Mouse (Mus musculus): ENCODE data around the gene Glrb. TPM values are rescaled to one million over a fixed set of nuclear protein-coding genes. Genes with fewer than 3 reads are reported as not detected.

The Glrb gene
- total RNA-seq (2018; cell fraction: chromatin; rRNA removed) = under 1 TPM in 1 of 26 experiments, not detected in 25; 0.76 TPM
- total RNA-seq (2018; cell fraction: cytosol; rRNA removed) = not detected
- not detected for total RNA-seq (2018; cell fraction: nucleus; rRNA removed)
- polyA plus RNA-seq (2018) = not detected in 3 replicates

GRCm38 (mm10) chr3:80913111-80913778, at the start of gene Glrb:
Glrb (minus strand) TSS chr3:80913660.
- Histone ChIP-seq H3K36me3 (ENCODE audit: inconsistent target) (no peaks in the 10 kb centered on the region), H3K79me2 (ENCODE audit: inconsistent target) (no peaks in the 10 kb centered on the region), H3K27ac (no peak within 1 kb of the TSS), H3K4me3 (ENCODE audit: inconsistent target) (no peak within 1 kb of the TSS)
- 3% methylated on average over 61 of the region's 76 CpGs for WGBS (ENCODE audit: missing documents)

GRCm38 (mm10) chr3:80959965-80960364, 46.5 kb upstream of the Glrb start:
- Histone ChIP-seq H3K27ac (no peak overlapping the region), H3K4me3 (ENCODE audit: inconsistent target) (no peak overlapping the region), H3K79me2 (ENCODE audit: inconsistent target) (no peaks in the 10 kb centered on the region), H3K36me3 (ENCODE audit: inconsistent target) (no peaks in the 10 kb centered on the region)

DNA sequence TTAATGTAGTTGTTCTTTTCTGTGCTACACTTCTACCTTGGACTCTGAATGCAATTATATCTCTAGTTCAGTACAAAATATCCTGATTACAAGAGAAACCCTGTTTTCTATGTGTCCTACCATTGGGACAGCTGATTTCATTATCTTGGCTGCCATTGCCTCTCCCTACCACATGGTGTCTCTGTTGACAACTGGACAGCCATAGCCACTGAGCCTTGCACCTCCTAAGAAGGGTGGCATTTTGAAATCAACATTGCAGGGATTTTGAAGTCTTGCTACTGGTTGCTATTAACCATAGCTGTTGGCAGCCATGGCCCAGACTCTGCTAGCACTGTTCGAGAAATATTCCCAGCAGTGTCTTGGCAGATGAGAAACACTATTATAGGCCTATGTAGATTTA, 45.1 kb upstream of the Glrb start:
- H3K79me2 ChIP-seq (ENCODE audit: inconsistent target) = no peaks in the 10 kb centered on the region
- no peak overlapping the region for H3K27ac ChIP-seq
- no peaks in the 10 kb centered on the region for H3K36me3 ChIP-seq (ENCODE audit: inconsistent target)
- WGBS (ENCODE audit: missing documents) = 67% methylated on average over 1 of the region's 1 CpGs
- no peak overlapping the region for H3K4me3 ChIP-seq (ENCODE audit: inconsistent target)

DNA sequence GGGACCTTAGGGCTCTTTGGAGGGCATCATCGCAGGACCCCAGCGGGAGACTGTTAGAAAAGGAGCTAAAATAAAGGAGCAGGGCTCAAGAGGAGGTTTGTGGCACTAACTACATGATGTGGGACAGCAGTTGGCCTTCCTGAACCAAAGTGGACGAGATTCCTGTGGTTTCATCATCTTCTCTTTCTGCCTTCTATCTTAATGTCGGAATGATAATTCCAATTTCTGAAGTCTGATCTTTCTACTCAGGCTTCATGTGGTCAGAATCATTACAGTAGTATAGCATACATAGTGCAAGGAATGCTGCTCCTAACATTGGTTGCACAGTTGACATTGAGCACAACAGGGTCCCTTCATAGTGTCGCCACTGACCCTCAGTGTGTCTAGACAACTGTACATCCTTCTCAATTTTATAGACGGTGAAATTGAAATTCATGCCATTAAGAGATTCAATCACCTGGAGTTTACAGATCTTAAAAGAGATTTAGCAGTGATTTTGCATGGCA, 372 bp upstream of the Glrb start:
- Histone ChIP-seq H3K79me2 (ENCODE audit: inconsistent target) (no peaks in the 10 kb centered on the region), H3K4me3 (ENCODE audit: inconsistent target) (no peak overlapping the region), H3K36me3 (ENCODE audit: inconsistent target) (no peaks in the 10 kb centered on the region), H3K27ac (no peak overlapping the region)
- WGBS (ENCODE audit: missing documents) = 28% methylated on average over 6 of the region's 6 CpGs

GRCm38 (mm10) chr3:80894745-80895480, 18.5 kb downstream of the Glrb start:
- WGBS (ENCODE audit: missing documents) = 78% methylated on average over 3 of the region's 5 CpGs
- Histone ChIP-seq H3K27ac (no peak overlapping the region), H3K36me3 (ENCODE audit: inconsistent target) (no peaks in the 10 kb centered on the region), H3K79me2 (ENCODE audit: inconsistent target) (no peaks in the 10 kb centered on the region), H3K4me3 (ENCODE audit: inconsistent target) (no peak overlapping the region)

DNA sequence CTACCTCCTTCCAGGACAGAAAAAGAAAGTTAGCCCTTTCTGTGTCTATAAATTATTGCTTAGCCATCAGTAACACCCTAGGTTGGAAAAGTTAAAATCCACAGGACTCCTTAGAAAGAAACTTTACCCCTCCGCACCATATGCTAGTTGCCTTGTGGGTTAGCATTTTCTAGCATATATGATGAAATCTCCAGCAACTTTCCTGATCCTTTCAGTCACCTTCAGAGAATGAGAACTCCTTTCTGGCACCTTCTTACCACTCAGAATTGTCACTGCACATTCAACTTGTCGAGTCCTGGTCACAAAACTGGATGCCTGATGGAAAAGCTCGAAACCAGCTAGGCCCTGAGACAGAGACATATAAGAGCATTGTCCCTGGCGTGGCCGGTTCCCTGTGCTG, 19.1 kb downstream of the Glrb start:
- Histone ChIP-seq H3K27ac (no peak overlapping the region), H3K36me3 (ENCODE audit: inconsistent target) (no peaks in the 10 kb centered on the region), H3K79me2 (ENCODE audit: inconsistent target) (no peaks in the 10 kb centered on the region), H3K4me3 (ENCODE audit: inconsistent target) (no peak overlapping the region)
- WGBS (ENCODE audit: missing documents) = 83% methylated on average over 5 of the region's 5 CpGs

DNA sequence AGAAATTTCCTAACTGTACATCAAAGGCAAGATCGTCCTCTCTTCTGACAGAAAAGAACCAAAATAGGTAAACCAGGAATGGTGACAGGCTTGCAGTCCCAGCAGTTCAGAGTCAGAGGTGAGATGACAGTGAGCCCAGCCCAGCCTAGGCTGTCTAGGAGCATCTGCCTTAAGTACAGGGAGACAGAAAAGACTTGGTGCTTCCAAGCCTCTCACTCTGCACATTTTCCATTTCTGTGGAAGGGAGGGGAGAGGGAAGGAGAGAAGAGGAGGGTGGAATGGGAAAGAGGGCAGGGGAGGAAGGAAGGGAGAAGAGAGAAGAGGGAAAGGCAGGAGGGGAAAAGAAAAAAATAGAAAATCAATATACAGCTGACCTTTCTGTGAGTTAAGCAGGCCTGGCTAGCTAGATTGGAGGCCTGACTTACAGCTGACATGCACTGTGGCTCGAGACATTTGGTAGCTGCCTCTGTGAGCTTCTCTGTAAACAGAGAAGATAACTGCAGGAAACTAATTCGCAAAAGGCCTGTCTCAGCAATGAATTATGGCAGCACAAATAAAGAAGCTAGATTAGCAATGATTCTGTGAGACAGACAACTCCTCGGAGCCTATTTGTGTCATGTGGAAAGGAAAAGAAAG, 20.3 kb downstream of the Glrb start:
- WGBS (ENCODE audit: missing documents) = 62% methylated on average over 4 of the region's 4 CpGs
- H3K4me3 ChIP-seq (ENCODE audit: inconsistent target) = no peak overlapping the region
- H3K36me3 ChIP-seq (ENCODE audit: inconsistent target) = no peaks in the 10 kb centered on the region

GRCm38 (mm10) chr3:80891087-80891486, 22.4 kb downstream of the Glrb start:
- no peaks in the 10 kb centered on the region for H3K79me2 ChIP-seq (ENCODE audit: inconsistent target)
- no peak overlapping the region for H3K27ac ChIP-seq
- H3K36me3 ChIP-seq (ENCODE audit: inconsistent target) = no peaks in the 10 kb centered on the region
- 83% methylated on average over 4 of the region's 4 CpGs for WGBS (ENCODE audit: missing documents)
- no peak overlapping the region for H3K4me3 ChIP-seq (ENCODE audit: inconsistent target)

More for the DNA sequence above, 20.3 kb downstream of the Glrb start:
- H3K79me2 ChIP-seq (ENCODE audit: inconsistent target) = no peaks in the 10 kb centered on the region
- no peak overlapping the region for H3K27ac ChIP-seq

- WGBS (ENCODE audit: missing documents) = 100% methylated on average over 1 of the region's 1 CpGs
- no peaks in the 10 kb centered on the region for H3K79me2 ChIP-seq (ENCODE audit: inconsistent target)
- H3K27ac ChIP-seq = no peak overlapping the region
- no peak overlapping the region for H3K4me3 ChIP-seq (ENCODE audit: inconsistent target)
- H3K36me3 ChIP-seq (ENCODE audit: inconsistent target) = no peaks in the 10 kb centered on the region
Observed at GRCm38 (mm10) chr3:80885174-80885573, 28.3 kb downstream of the Glrb start.

DNA sequence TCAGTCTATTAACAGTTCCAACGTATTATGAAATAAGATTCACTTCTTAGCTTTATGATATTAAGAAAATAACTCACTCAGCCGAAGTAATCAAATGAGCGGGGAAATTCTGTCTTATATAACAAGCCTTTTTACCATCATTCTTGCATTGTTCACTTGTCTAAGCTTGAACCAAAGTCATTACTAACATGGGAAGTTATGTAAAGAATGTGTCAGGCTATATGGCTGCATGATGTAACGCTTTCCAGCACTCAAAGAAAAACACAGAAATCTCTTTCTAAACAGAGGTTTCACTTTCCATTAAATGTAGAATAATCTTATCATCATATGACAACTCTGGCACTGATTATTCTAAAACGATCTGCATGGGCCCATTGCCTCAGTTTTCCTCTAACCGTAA, 29.9 kb downstream of the Glrb start:
- H3K36me3 ChIP-seq (ENCODE audit: inconsistent target) = no peaks in the 10 kb centered on the region
- no peak overlapping the region for H3K27ac ChIP-seq
- no peaks in the 10 kb centered on the region for H3K79me2 ChIP-seq (ENCODE audit: inconsistent target)
- no peak overlapping the region for H3K4me3 ChIP-seq (ENCODE audit: inconsistent target)
- WGBS (ENCODE audit: missing documents) = 86% methylated on average over 6 of the region's 6 CpGs

DNA sequence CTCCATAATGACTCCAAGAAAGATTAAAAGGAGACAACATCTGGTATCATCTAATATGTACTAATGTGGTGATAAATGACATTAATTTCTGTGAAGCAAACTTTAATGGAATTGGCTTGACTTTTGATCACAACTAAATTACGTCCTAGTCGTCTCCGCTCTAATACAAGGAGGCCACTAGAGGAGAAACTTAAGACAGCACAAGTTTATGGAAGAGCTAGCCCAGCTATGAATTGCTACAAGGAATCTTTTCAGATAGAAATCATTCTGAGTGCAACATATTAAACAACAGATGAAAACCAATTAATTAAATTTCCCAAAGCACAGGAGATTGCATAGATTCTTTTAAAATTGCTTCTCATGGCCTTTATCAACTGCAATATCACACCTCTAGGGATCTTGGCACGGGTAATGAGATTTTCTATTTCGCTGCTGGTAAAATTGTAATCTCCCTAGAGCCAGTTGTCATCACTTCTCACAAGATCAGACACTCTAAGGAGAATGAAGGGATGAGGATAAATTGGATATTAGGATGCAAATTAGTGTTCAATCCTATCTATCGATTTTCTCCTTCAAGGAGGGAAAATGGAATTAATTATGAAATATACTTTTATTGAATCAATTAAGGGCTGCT, 32.7 kb downstream of the Glrb start:
- 92% methylated on average over 6 of the region's 6 CpGs for WGBS (ENCODE audit: missing documents)
- no peaks in the 10 kb centered on the region for H3K79me2 ChIP-seq (ENCODE audit: inconsistent target)
- H3K27ac ChIP-seq = no peak overlapping the region
- H3K4me3 ChIP-seq (ENCODE audit: inconsistent target) = no peak overlapping the region
- no peaks in the 10 kb centered on the region for H3K36me3 ChIP-seq (ENCODE audit: inconsistent target)

GRCm38 (mm10) chr3:80878571-80878970, 34.9 kb downstream of the Glrb start:
- Histone ChIP-seq H3K27ac (no peak overlapping the region), H3K4me3 (ENCODE audit: inconsistent target) (no peak overlapping the region), H3K36me3 (ENCODE audit: inconsistent target) (no peaks in the 10 kb centered on the region), H3K79me2 (ENCODE audit: inconsistent target) (no peaks in the 10 kb centered on the region)
- WGBS (ENCODE audit: missing documents) = 71% methylated on average over 5 of the region's 5 CpGs

GRCm38 (mm10) chr3:80874690-80875353, 38.6 kb downstream of the Glrb start:
- WGBS (ENCODE audit: missing documents) = 84% methylated on average over 7 of the region's 7 CpGs

GRCm38 (mm10) chr3:80874081-80874480, 39.4 kb downstream of the Glrb start:
- no peak overlapping the region for H3K27ac ChIP-seq
- no peaks in the 10 kb centered on the region for H3K79me2 ChIP-seq (ENCODE audit: inconsistent target)
- H3K4me3 ChIP-seq (ENCODE audit: inconsistent target) = no peak overlapping the region
- 92% methylated on average over 5 of the region's 5 CpGs for WGBS (ENCODE audit: missing documents)
- H3K36me3 ChIP-seq (ENCODE audit: inconsistent target) = no peaks in the 10 kb centered on the region

More at GRCm38 (mm10) chr3:80874690-80875353, 38.6 kb downstream of the Glrb start:
- Histone ChIP-seq H3K79me2 (ENCODE audit: inconsistent target) (no peaks in the 10 kb centered on the region), H3K27ac (no peak overlapping the region), H3K4me3 (ENCODE audit: inconsistent target) (no peak overlapping the region), H3K36me3 (ENCODE audit: inconsistent target) (no peaks in the 10 kb centered on the region)
